Mouse (Mus musculus) urinary bladder, postnatal 0 days (tissue): ENCODE results near the gene Lin28a. TPM values are rescaled to one million over a fixed set of nuclear protein-coding genes. Genes with fewer than 3 reads are reported as not detected.

Experiments used
- polyA plus RNA-seq: library from polyadenylated mRNA; unstranded; fragments of >200 nt; fragmentation: Nextera tagmentation; extraction: Ambion mirVana; gene quantifications from 2 replicates; pipeline ENCODE4 v1.2.1, GENCODE M21; 2015

The Lin28a gene
- polyA plus RNA-seq = 0.04 TPM in 1 of 2 replicates, not detected in the other

DNA sequence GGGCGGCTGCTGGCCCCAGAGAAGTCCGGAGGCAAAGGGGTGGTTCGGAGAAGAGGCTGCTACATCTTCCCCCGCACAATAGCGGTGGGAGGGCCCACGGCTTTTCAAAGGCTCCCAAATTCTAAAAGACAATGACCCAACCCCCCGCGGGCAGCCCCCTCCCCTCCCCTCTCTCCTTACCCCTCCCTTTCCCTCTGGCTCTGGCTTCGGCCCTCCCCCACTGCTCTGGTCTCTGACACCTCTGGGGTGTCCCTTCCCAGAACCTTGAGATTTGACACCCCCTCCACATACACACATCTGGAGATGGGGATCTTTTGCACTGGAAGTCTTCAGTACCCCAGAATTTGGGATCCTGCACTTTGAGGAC is at the start of gene Lin28a:
TSS of gene Lin28a (minus strand) at position 63 of the 367 bp plus-strand sequence.

DNA sequence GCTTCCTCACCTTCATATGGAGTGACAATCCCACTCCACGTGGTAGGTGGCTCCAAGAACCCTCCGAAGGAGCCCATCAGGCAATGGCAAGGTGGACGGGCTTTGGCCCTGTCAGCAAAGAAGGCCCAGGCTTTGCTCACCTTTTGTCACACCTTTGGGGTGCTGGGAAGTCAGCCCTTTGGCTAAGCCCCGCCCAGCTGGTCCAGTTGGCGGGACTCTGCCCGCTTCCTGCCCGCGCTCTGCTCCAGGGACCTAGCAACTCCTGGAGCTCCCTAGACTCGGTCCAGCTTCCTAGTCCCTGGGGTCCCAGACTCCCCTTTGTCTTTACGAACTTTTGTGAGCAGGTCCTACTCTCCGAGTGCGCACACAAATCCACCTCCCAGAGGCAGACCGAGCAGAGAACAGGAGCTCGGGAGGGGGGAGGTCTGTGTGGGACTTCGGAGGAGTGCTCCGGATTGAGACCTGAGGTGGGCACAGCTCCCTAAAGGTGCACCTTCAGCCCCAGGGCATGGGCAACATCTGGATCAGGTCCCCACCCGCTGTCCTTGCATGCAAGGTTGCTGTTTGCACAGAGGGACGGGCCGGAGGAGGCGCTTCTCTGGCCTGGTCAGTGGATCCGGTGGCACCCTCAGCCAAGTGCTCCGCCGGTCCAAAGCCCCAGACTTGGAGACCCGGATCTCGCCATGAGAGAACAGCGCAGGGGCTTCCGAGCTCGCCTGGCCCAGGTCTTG is 41.7 kb upstream of the Lin28a start, which contains the start of gene Crybg2:
TSS of gene Crybg2 (plus strand) at position 681 of the 731 bp plus-strand sequence.

GRCm38 (mm10) chr4:134053538-134053937 is 34.9 kb upstream of the Lin28a start, which contains the start of gene Zfp683:
TSS of gene Zfp683 (plus strand) at chr4:134053838.

DNA sequence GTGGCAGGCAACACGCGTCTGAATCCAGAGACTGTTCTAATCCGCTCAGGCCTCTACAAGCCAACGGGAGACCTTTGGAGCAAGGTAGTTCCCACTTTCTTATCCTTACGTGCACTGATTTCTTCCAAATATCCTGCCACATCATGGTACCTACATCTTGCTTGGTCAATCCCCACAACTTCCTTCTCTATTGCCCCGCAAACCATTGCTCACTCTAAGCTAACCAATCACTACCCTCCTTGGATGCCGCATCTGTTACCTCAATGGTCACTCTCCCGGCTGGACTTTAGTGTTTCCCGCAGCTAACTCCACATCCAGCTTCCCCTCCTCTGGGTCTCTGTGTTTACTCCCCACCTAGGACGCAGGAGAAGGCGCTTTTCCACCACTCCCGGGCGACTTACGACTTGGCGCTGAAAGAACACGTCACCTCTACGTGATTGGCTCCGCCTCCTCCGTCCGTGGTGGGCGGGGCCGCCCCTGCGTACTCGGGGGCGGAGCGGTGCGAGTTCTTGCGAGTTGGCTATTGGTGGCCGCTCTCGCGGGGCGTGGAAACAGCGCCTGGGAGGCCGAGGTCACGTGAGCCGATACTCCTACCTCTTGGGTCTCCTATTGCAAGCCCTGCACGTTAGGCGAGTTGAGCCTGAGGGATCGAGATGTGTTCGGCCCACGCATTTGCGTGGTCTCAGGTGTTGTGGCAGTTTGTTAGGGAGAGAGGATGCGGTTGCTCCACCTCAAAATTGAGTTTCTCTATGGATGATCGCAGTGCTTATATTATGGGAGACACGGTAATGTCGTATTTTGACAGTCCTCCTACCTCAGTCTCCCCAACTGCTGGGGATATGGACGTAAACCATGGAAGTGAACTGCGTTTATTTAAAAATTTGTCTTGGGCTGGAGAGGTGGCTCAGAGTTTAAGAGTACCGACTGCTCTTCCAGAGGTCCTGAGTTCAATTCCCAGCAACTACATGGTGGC is 17.9 kb downstream of the Lin28a start, which contains the start of gene Dhdds:
TSS of gene Dhdds (minus strand) at position 453 of the 973 bp plus-strand sequence.

DNA sequence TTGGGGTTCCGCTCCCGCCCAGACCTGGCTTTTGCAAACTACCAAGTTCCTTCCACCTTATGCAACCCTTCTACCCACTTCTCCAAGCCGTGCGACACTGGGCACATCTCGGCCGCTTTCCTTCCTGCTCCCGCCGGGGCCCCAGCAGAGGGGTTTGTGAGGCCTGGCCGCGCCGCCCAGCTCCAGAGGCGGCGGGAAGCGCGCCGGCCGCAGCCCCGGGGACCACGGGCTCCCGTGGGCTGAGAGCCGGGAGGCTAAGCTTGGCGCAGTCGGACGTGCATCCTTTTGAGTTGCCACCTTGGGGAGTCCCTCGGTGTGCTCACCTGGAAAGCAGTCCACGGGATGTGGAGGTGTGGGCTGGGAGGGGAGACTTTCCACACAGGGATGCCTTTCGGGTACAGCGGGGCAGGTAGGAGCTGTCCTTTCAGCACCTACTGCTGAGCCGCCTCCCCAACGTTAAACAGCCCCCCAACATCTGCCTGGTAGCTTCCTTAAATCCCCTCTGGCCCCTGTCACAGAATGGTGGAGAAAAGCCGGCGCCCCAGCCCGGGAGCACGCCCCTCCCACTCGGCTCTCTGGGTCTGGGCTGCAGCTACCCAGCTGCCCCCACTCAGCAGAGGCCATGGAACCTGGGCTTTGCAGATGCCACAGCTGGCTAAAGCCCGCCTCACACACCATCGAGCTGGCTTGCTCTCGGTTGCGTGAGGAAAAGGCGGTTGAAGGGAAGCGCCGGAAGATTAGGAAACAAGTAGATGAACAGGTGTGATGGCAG is 50.3 kb downstream of the Lin28a start, which contains the start of gene Hmgn2:
TSS of gene Hmgn2 (minus strand) at position 501 of the 772 bp plus-strand sequence.

Other genes with a start within 250 kb of the Lin28a start
- 12.1 and 14.2 TPM in 2 replicates for gene Rps6ka1, start 131.0 kb downstream of the Lin28a start, polyA plus RNA-seq
- 556 and 655 TPM in 2 replicates for gene Hmgn2, start 50.2 kb downstream of the Lin28a start, polyA plus RNA-seq
- 22.6 and 23.7 TPM in 2 replicates for gene Dhdds, start 17.9 kb downstream of the Lin28a start, polyA plus RNA-seq
- gene Zfp683, start 35.0 kb upstream of the Lin28a start, polyA plus RNA-seq = not detected in 2 replicates
- 9.6 and 12.5 TPM in 2 replicates for gene Crybg2, start 42.0 kb upstream of the Lin28a start, polyA plus RNA-seq
- 10.4 and 33.2 TPM in 2 replicates for gene Cd52, start 76.2 kb upstream of the Lin28a start, polyA plus RNA-seq
- 0.89 and 2.1 TPM in 2 replicates for gene Ubxn11, start 83.7 kb upstream of the Lin28a start, polyA plus RNA-seq
- 314 and 368 TPM in 2 replicates for gene Sh3bgrl3, start 109.9 kb upstream of the Lin28a start, polyA plus RNA-seq
- gene Cep85, start 168.3 kb upstream of the Lin28a start, polyA plus RNA-seq = 26.9 and 31.1 TPM in 2 replicates
- gene Gm7534, start 184.2 kb upstream of the Lin28a start, polyA plus RNA-seq = not detected in 2 replicates
- 0.11 and 0.18 TPM in 2 replicates for gene Catsper4, start 208.5 kb upstream of the Lin28a start, polyA plus RNA-seq
- 4.3 and 5.0 TPM in 2 replicates for gene Cnksr1, start 219.6 kb upstream of the Lin28a start, polyA plus RNA-seq
- 0.19 and 0.24 TPM in 2 replicates for gene E130218I03Rik, start 224.8 kb upstream of the Lin28a start, polyA plus RNA-seq
- 11.3 and 12.5 TPM in 2 replicates for gene Zfp593, start 226.8 kb upstream of the Lin28a start, polyA plus RNA-seq
- gene Gm30191, start 228.1 kb upstream of the Lin28a start, polyA plus RNA-seq = not detected in 2 replicates
- gene Grrp1, start 235.3 kb upstream of the Lin28a start, polyA plus RNA-seq = 3.6 and 4.0 TPM in 2 replicates